Mouse (Mus musculus): ENCODE data around the gene Cap2. TPM values are rescaled to one million over a fixed set of nuclear protein-coding genes. Genes with fewer than 3 reads are reported as not detected.

Cap2 gene
- polyA plus RNA-seq, 1 experiment from 2014 or later: 6.6 TPM

DNA sequence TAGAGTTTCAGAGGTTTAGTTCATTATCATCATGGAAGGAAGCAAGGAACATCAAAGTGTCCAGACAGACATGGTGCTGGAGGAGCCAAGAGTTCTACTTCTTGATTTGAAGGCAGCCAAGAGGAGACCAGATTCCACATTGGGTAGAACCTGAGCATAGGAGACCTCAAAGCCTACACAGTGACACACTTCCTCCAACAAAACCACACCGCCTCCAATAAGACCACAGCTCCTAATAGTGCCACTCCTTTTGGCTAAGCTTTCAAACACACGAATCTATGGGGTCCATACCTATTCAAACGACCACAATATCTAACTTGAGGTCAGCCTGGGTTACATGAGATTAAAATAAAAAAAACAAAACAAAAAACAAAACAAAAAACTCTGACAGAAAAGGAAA is 25.0 kb downstream of the Cap2 start:
- Histone ChIP-seq H3K4me3 (ENCODE audit: low read depth, low read length) (no peak overlapping the region), H3K4me1 (replicated peaks; ENCODE audit: control insufficient read depth, insufficient read depth) (no peaks in the 10 kb centered on the region), H3K27ac (replicated peaks) (no peak overlapping the region), H3K9ac (ENCODE audit: low read length) (no peak overlapping the region), H3K27me3 (ENCODE audit: control insufficient read depth, insufficient read depth, low read length) (no peaks in the 10 kb centered on the region), H3K9me3 (ENCODE audit: control insufficient read depth, low read length) (no peaks in the 10 kb centered on the region), H3K36me3 (ENCODE audit: control insufficient read depth, insufficient read depth, low read length) (no peaks in the 10 kb centered on the region), H3K4me2 (replicated peaks; ENCODE audit: low read depth) (no peak overlapping the region)
- ATAC-seq (ENCODE audit: low FRiP score, low TSS enrichment): no peak
- no peak for DNase-seq (ENCODE audit: low spot score)
- WGBS: 73% methylated on average over 3 of the region's 3 CpGs
- TF ChIP-seq CTCF (IDR thresholded peaks at IDR 0.05; ENCODE audit: low read depth) (no peak), EP300 (optimal IDR thresholded peaks at IDR 0.05) (no peak)

DNA sequence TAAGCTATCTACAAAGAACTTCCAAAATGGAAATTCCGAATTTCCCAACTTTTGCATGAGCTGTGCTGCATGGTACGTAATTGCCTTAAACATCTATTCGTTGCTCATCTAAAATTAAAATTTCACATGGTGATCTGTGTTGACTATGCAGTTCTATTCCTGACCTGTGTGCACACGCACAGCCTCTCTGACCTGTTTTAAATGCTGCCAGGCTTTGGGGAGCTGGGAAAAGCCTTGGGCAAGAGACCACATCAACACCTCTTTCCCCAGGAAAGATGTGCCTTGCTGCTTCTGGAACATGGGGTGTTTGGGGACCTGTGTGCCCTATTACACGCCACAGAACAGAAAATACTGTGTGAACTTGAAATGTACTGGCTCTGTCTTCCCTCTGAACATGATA is 25.7 kb downstream of the Cap2 start:
- Histone ChIP-seq H3K4me3 (ENCODE audit: low read depth, low read length) (no peak overlapping the region), H3K4me1 (replicated peaks; ENCODE audit: control insufficient read depth, insufficient read depth) (no peaks in the 10 kb centered on the region), H3K27me3 (ENCODE audit: control insufficient read depth, insufficient read depth, low read length) (no peaks in the 10 kb centered on the region), H3K4me2 (replicated peaks; ENCODE audit: low read depth) (no peak overlapping the region), H3K27ac (replicated peaks) (no peak overlapping the region), H3K9ac (ENCODE audit: low read length) (no peak overlapping the region), H3K36me3 (ENCODE audit: control insufficient read depth, insufficient read depth, low read length) (no peaks in the 10 kb centered on the region), H3K9me3 (ENCODE audit: control insufficient read depth, low read length) (no peaks in the 10 kb centered on the region)
- ATAC-seq (ENCODE audit: low FRiP score, low TSS enrichment) (no peak), DNase-seq (ENCODE audit: low spot score) (no peak)
- TF ChIP-seq EP300 (optimal IDR thresholded peaks at IDR 0.05) (no peak), CTCF (IDR thresholded peaks at IDR 0.05; ENCODE audit: low read depth) (no peak)
- 89% methylated on average over 5 of the region's 5 CpGs for WGBS

DNA sequence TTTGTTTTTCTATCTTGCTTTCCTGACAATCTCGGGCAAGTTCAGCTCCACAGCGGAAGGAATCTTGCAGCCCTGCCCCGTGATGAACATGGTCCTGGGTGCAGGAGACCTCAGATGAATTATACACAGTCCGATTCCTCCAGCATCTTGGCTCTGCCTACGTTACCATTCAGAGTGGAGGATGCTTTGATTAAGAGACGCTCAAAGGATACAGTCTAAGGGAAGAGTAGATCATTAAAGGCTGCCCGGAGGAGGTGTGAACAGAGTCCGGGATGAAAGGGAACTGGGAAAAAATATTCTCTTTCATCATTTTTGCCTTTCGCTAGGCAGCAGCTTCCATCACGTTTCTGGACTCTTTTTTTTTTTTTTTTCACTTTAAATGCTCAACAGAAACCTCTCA is 27.4 kb downstream of the Cap2 start:
- H3K4me2 ChIP-seq (replicated peaks; ENCODE audit: low read depth): no peak overlapping the region
- no peaks in the 10 kb centered on the region for H3K36me3 ChIP-seq (ENCODE audit: control insufficient read depth, insufficient read depth, low read length)
- H3K4me1 ChIP-seq (replicated peaks; ENCODE audit: control insufficient read depth, insufficient read depth): no peaks in the 10 kb centered on the region
- 80% methylated on average over 10 of the region's 10 CpGs for WGBS
- H3K4me3 ChIP-seq (ENCODE audit: low read depth, low read length): no peak overlapping the region
- H3K9me3 ChIP-seq (ENCODE audit: control insufficient read depth, low read length): no peaks in the 10 kb centered on the region
- no peak overlapping the region for H3K27ac ChIP-seq (replicated peaks)
- TF ChIP-seq EP300 (optimal IDR thresholded peaks at IDR 0.05) (no peak), CTCF (IDR thresholded peaks at IDR 0.05; ENCODE audit: low read depth) (no peak)
- ATAC-seq (ENCODE audit: low FRiP score, low TSS enrichment) (no peak), DNase-seq (ENCODE audit: low spot score) (no peak)
- H3K27me3 ChIP-seq (ENCODE audit: control insufficient read depth, insufficient read depth, low read length): no peaks in the 10 kb centered on the region
- no peak overlapping the region for H3K9ac ChIP-seq (ENCODE audit: low read length)

DNA sequence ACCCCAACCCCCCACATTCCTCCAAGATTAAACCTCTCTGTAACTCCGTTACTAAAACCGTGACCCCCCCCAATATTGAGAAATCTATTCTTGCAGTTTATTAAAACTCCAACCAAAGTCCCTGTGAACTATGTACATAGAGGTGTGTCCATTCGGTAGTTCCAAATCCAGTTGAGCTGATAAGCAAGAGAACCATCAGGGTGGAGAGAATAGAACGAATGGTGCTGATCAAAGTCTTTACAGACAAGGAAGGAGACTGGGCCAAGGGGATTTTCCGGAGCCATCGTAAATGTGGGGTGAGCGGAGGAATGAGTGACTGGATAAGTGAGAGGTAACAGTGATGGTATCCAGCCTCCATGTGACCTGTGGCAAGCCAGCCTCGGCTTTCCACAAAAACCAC is 28.9 kb downstream of the Cap2 start:
- Histone ChIP-seq H3K36me3 (ENCODE audit: control insufficient read depth, insufficient read depth, low read length) (no peaks in the 10 kb centered on the region), H3K4me3 (ENCODE audit: low read depth, low read length) (no peak overlapping the region), H3K4me1 (replicated peaks; ENCODE audit: control insufficient read depth, insufficient read depth) (no peaks in the 10 kb centered on the region), H3K27me3 (ENCODE audit: control insufficient read depth, insufficient read depth, low read length) (no peaks in the 10 kb centered on the region), H3K27ac (replicated peaks) (no peak overlapping the region), H3K9ac (ENCODE audit: low read length) (no peak overlapping the region), H3K4me2 (replicated peaks; ENCODE audit: low read depth) (no peak overlapping the region), H3K9me3 (ENCODE audit: control insufficient read depth, low read length) (no peaks in the 10 kb centered on the region)
- ATAC-seq (ENCODE audit: low FRiP score, low TSS enrichment): no peak
- no peak for DNase-seq (ENCODE audit: low spot score)
- WGBS: 52% methylated on average over 8 of the region's 8 CpGs
- TF ChIP-seq CTCF (IDR thresholded peaks at IDR 0.05; ENCODE audit: low read depth) (no peak), EP300 (optimal IDR thresholded peaks at IDR 0.05) (no peak)

DNA sequence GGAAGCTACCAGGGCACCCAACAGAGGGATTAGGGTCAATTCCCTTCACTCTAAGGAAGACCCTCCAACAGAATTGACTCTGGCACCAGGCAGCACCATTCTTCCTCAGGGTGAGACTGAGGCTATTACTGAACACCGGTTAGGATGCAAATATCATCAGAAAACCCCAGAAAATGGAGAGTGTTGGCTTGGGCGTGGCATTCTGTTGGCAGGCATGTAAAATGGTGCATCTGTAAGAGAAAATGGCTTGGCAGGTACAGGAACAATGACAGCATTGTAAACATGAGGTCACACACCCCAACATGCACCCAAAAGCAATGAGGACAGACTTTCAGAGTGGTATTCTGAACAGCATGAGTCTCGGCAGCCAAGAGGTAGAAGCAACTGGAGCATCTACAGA is 30.0 kb downstream of the Cap2 start:
- WGBS: 90% methylated on average over 3 of the region's 3 CpGs

DNA sequence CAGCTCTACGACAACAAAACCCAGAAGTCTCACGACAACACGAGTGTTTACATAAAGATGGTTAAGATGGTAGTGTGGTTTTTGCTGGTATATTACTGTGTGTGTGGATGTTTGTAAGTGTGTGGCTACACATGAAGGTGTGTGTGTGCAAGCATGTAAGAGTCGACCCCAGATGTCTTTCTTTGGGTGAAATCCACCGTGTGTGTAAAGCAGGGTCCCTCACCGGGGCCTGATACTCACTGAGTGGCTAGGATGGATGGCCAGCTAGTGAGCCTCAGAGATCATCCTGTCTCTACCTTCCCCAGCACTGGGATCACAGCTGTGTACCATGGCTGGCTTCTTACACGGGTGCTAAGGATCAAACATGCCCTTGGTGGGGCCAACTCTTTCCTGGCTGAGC is 30.6 kb downstream of the Cap2 start:
- no peak for TF ChIP-seq CTCF (IDR thresholded peaks at IDR 0.05; ENCODE audit: low read depth)
- TF ChIP-seq EP300 (optimal IDR thresholded peaks at IDR 0.05): no peak
- H3K4me2 ChIP-seq (replicated peaks; ENCODE audit: low read depth): no peak overlapping the region
- 89% methylated on average over 7 of the region's 7 CpGs for WGBS
- no peak overlapping the region for H3K9ac ChIP-seq (ENCODE audit: low read length)
- H3K27ac ChIP-seq (replicated peaks): no peak overlapping the region
- H3K27me3 ChIP-seq (ENCODE audit: control insufficient read depth, insufficient read depth, low read length): no peaks in the 10 kb centered on the region
- H3K36me3 ChIP-seq (ENCODE audit: control insufficient read depth, insufficient read depth, low read length): no peaks in the 10 kb centered on the region
- no peak for ATAC-seq (ENCODE audit: low FRiP score, low TSS enrichment)
- H3K9me3 ChIP-seq (ENCODE audit: control insufficient read depth, low read length): no peaks in the 10 kb centered on the region
- no peaks in the 10 kb centered on the region for H3K4me1 ChIP-seq (replicated peaks; ENCODE audit: control insufficient read depth, insufficient read depth)
- H3K4me3 ChIP-seq (ENCODE audit: low read depth, low read length): no peak overlapping the region
- DNase-seq (ENCODE audit: low spot score): no peak

More for the DNA sequence above, 30.0 kb downstream of the Cap2 start:
- Histone ChIP-seq H3K9ac (ENCODE audit: low read length) (no peak overlapping the region), H3K9me3 (ENCODE audit: control insufficient read depth, low read length) (no peaks in the 10 kb centered on the region), H3K4me2 (replicated peaks; ENCODE audit: low read depth) (no peak overlapping the region), H3K36me3 (ENCODE audit: control insufficient read depth, insufficient read depth, low read length) (no peaks in the 10 kb centered on the region), H3K4me1 (replicated peaks; ENCODE audit: control insufficient read depth, insufficient read depth) (no peaks in the 10 kb centered on the region), H3K27ac (replicated peaks) (no peak overlapping the region), H3K27me3 (ENCODE audit: control insufficient read depth, insufficient read depth, low read length) (no peaks in the 10 kb centered on the region), H3K4me3 (ENCODE audit: low read depth, low read length) (no peak overlapping the region)
- no peak for DNase-seq (ENCODE audit: low spot score)
- ATAC-seq (ENCODE audit: low FRiP score, low TSS enrichment): no peak
- TF ChIP-seq CTCF (IDR thresholded peaks at IDR 0.05; ENCODE audit: low read depth): no peak
- no peak for TF ChIP-seq EP300 (optimal IDR thresholded peaks at IDR 0.05)
